19 mouse cellular contexts compared by ENCODE assay signal in genomic region chr6:77191635-77192034, GRCm38 (mm10). TPM values are rescaled to one million over a fixed set of nuclear protein-coding genes. Genes with fewer than 3 reads are reported as not detected.
"Had no signal": no experiment of that assay in that cellular context is flagged by ENCODE, and none has a peak within 500 bp of the region (broad histone marks: within the 10 kb centered on the region; RNA-seq: fewer than 3 reads in every experiment).

No protein-coding gene starts in this region.

- H3K27me3 ChIP-seq: midbrain, embryonic 13.5 days; midbrain, embryonic 15.5 days; neural tube, embryonic 12.5 days had no signal

- H3K27ac ChIP-seq: liver, embryonic 14.5 days; midbrain, embryonic 10.5 days; midbrain, embryonic 13.5 days; midbrain, embryonic 15.5 days; neural tube, embryonic 12.5 days had no signal

- ATAC-seq: midbrain, embryonic 13.5 days; midbrain, embryonic 15.5 days had no signal

- H3K36me3 ChIP-seq: midbrain, embryonic 10.5 days; midbrain, embryonic 13.5 days; midbrain, embryonic 15.5 days; neural tube, embryonic 12.5 days had no signal

- H3K4me1 ChIP-seq: midbrain, embryonic 15.5 days; neural tube, embryonic 12.5 days had no signal

- H3K9ac ChIP-seq: liver, embryonic 14.5 days; lung, embryonic 14.5 days; midbrain, embryonic 13.5 days; midbrain, embryonic 15.5 days; neural tube, embryonic 12.5 days had no signal

- H3K9me3 ChIP-seq: midbrain, embryonic 10.5 days; midbrain, embryonic 13.5 days; midbrain, embryonic 15.5 days; neural tube, embryonic 12.5 days had no signal

- H3K4me3 ChIP-seq: midbrain, embryonic 10.5 days; midbrain, embryonic 13.5 days; midbrain, embryonic 15.5 days; myocyte; neural tube, embryonic 12.5 days had no signal

- DNase-seq: lung, adult 18-20 months; lung, embryonic 14.5 days; lung, postnatal 10 days; lung, postnatal 4 days; retina, postnatal 1 day; right cerebral cortex, postnatal 14 days; thymus, adult 18-20 months; thymus, postnatal 14 days; thymus, postnatal 36 days had no signal

- H3K4me2 ChIP-seq: lung, embryonic 14.5 days; midbrain, embryonic 13.5 days; midbrain, embryonic 15.5 days; neural tube, embryonic 12.5 days had no signal

RNA-seq across cellular contexts. Expression of gene Lrrtm1, which starts 50.9 kb away (rescaled TPM):
- total RNA-seq: megakaryocyte, adult 5-6 weeks; megakaryocyte-erythroid progenitor cell, adult 5-6 weeks had no signal
- polyA plus RNA-seq: liver, embryonic 16.5 days; myocyte; spleen, adult 2 months had no signal
